19 mouse cellular contexts compared by ENCODE assay signal in genomic region chr16:93272636-93273035, GRCm38 (mm10).
DNase-seq lines count a peak whose midpoint lies in the region; ATAC-seq and TF ChIP-seq lines count a peak whose summit lies in the region.
"Had no signal": no experiment of that assay in that cellular context is flagged by ENCODE, and none has a peak within 500 bp of the region (broad histone marks: within the 10 kb centered on the region; RNA-seq: fewer than 3 reads in every experiment).

No protein-coding gene starts in this region.

- no peak overlapping the region for H3K27ac ChIP-seq in kidney, embryonic 14.5 days (ENCODE audit: low read depth, low read length)
- no peak overlapping the region for H3K27ac ChIP-seq in limb, embryonic 10.5 days
- H3K27ac ChIP-seq in thymus, adult 2 months (ENCODE audit: control insufficient read depth, insufficient read depth, low read length) = no peak overlapping the region
- H3K27ac ChIP-seq: left cerebral cortex, adult 2 months; liver, embryonic 13.5 days; midbrain, embryonic 10.5 days had no signal

- H3K4me3 ChIP-seq in kidney, embryonic 14.5 days (ENCODE audit: low read length) = no peak overlapping the region
- H3K4me3 ChIP-seq in limb, embryonic 10.5 days = peak overlapping the region; percentile 13
- no peak overlapping the region for H3K4me3 ChIP-seq in thymus, adult 2 months (ENCODE audit: control insufficient read depth, insufficient read depth, low read length)
- H3K4me3 ChIP-seq: left cerebral cortex, adult 2 months; liver, embryonic 13.5 days; midbrain, embryonic 10.5 days had no signal

- H3K27me3 ChIP-seq in kidney, embryonic 14.5 days (ENCODE audit: control insufficient read depth, insufficient read depth, low read length) = peaks cover 3% of the 10 kb centered on the region; the same call in 1 of the 2 replicates
- H3K27me3 ChIP-seq in limb, embryonic 10.5 days (ENCODE audit: low read depth, poor library complexity, severe bottlenecking) = peaks cover 78% of the 10 kb centered on the region
- no peaks in the 10 kb centered on the region for H3K27me3 ChIP-seq in thymus, adult 2 months (ENCODE audit: control insufficient read depth, insufficient read depth, low read length)

- no peak for ATAC-seq in kidney, embryonic 14.5 days (ENCODE audit: low FRiP score, low TSS enrichment)

- no peaks in the 10 kb centered on the region for H3K36me3 ChIP-seq in kidney, embryonic 14.5 days (ENCODE audit: control insufficient read depth, insufficient read depth, low read length)
- H3K36me3 ChIP-seq in limb, embryonic 10.5 days = no peaks in the 10 kb centered on the region
- no peaks in the 10 kb centered on the region for H3K36me3 ChIP-seq in thymus, adult 2 months (ENCODE audit: control insufficient read depth, insufficient read depth, low read length)
- H3K36me3 ChIP-seq: G1E; liver, embryonic 13.5 days; midbrain, embryonic 10.5 days had no signal

- peak overlapping the region; percentile 21; the same call in 1 of the 2 replicates for H3K4me2 ChIP-seq in kidney, embryonic 14.5 days (replicated peaks; ENCODE audit: low read depth, low read length)
- H3K4me2 ChIP-seq: heart, embryonic 11.5 days; liver, embryonic 13.5 days had no signal

- DNase-seq in kidney, postnatal 14 days = no peak
- peak; percentile 12 for DNase-seq in urinary bladder, postnatal 14 days (ENCODE audit: low spot score)
- no peak for DNase-seq in urinary bladder, postnatal 25 days (ENCODE audit: low spot score)
- DNase-seq in limb, embryonic 10.5 days (ENCODE audit: low spot score) = peak; percentile 53
- DNase-seq in thymus, postnatal 10 days (ENCODE audit: low spot score in 2 of 2) = no peak
- no peak for DNase-seq in thymus, adult 2 months
- DNase-seq: adrenal gland, adult 2 months; cerebellum, adult 18-20 months; gastrocnemius, postnatal 10 days; heart, postnatal 36 days; kidney, adult 11 months; liver, embryonic 13.5 days; lung, postnatal 10 days; thymus, postnatal 4 days had no signal

- 46% methylated on average over 8 of the region's 8 CpGs for WGBS in kidney, embryonic 14.5 days
- 30% methylated on average over 8 of the region's 8 CpGs for WGBS in limb, embryonic 10.5 days
- 25% methylated on average over 8 of the region's 8 CpGs for WGBS in thymus, adult 2 months

- TF ChIP-seq CTCF in thymus, adult 2 months (IDR thresholded peaks at IDR 0.05; ENCODE audit: borderline replicate concordance, control insufficient read depth, extremely low read depth, insufficient read depth, low read length, poor library complexity) = no peak

- 0 out of 2 replicates have a peak, but pooled peaks cover 10% of the 10 kb centered on the region for H3K4me1 ChIP-seq in kidney, embryonic 14.5 days (ENCODE audit: control insufficient read depth, insufficient read depth, low read length)
- peaks cover 37% of the 10 kb centered on the region for H3K4me1 ChIP-seq in limb, embryonic 10.5 days
- peaks cover 8% of the 10 kb centered on the region for H3K4me1 ChIP-seq in thymus, adult 2 months (replicated peaks; ENCODE audit: control insufficient read depth, insufficient read depth, low read length)
- H3K4me1 ChIP-seq: liver, embryonic 13.5 days; midbrain, embryonic 10.5 days had no signal

- H3K9ac ChIP-seq in kidney, embryonic 14.5 days (ENCODE audit: low read depth, low read length) = no peak overlapping the region
- H3K9ac ChIP-seq: liver, embryonic 13.5 days had no signal

- H3K9me3 ChIP-seq in kidney, embryonic 14.5 days (ENCODE audit: control insufficient read depth, low read length) = no peaks in the 10 kb centered on the region
- H3K9me3 ChIP-seq in limb, embryonic 10.5 days (replicated peaks) = no peaks in the 10 kb centered on the region
- H3K9me3 ChIP-seq: G1E; liver, embryonic 13.5 days; midbrain, embryonic 10.5 days had no signal

- TF ChIP-seq POLR2A in thymus, adult 2 months (IDR thresholded peaks at IDR 0.05; ENCODE audit: control insufficient read depth, extremely low read depth, insufficient read depth, low read length, poor library complexity) = no peak

Comparison
In these comparisons a context has a peak if more than half of its experiments do, and no peak if none do; other contexts are left out.
1. DNase-seq: peak in urinary bladder, postnatal 14 days (single experiment) and limb, embryonic 10.5 days (single experiment); none in kidney, postnatal 14 days (single experiment), urinary bladder, postnatal 25 days (single experiment), thymus, postnatal 10 days (0 of 2) and thymus, adult 2 months (single experiment).